Mouse (Mus musculus) C2C12 (cell line): ENCODE measurements around the gene Plppr4. TPM values are rescaled to one million over a fixed set of nuclear protein-coding genes. Genes with fewer than 3 reads are reported as not detected.

ENCODE experiments used
- H3K27me3 ChIP-seq: one replicate; pipeline ENCODE4 v1.6.1; 2011; ENCODE audit not compliant: control insufficient read depth, insufficient read depth, insufficient read length
- H3K36me3 ChIP-seq: one replicate; pipeline ENCODE4 v1.6.1; 2011; ENCODE audit not compliant: control insufficient read depth, insufficient read depth
- H3K4me3 ChIP-seq: one replicate; pipeline ENCODE4 v1.5.1; 2011; ENCODE audit warnings: mild to moderate bottlenecking, control low read depth; ENCODE audit not compliant: poor library complexity, insufficient read depth, severe bottlenecking
- H3K79me2 ChIP-seq: one replicate; pipeline ENCODE4 v1.6.1; 2011; ENCODE audit not compliant: control insufficient read depth, insufficient read depth
- H3K79me3 ChIP-seq: one replicate; pipeline ENCODE4 v1.6.1; 2011; ENCODE audit warnings: low read depth, control low read depth
- H3ac ChIP-seq: one replicate; pipeline ENCODE3; 2011; ENCODE audit warnings: low read depth; ENCODE audit not compliant: control insufficient read depth, insufficient read length
- CEBPB ChIP-seq: IDR thresholded peaks from one replicate; pipeline ENCODE4 v1.6.1; 2011; ENCODE audit warnings: low read depth, mild to moderate bottlenecking, control low read depth, moderate library complexity
- CTCF ChIP-seq: IDR thresholded peaks from one replicate; pipeline ENCODE4 v1.5.1; 2011; ENCODE audit not compliant: control insufficient read depth, insufficient read depth, insufficient read length
- FOSL1 ChIP-seq: IDR thresholded peaks from one replicate; pipeline ENCODE4 v1.8.0; 2011; ENCODE audit warnings: mild to moderate bottlenecking, low read length; ENCODE audit not compliant: poor library complexity, insufficient read depth, severe bottlenecking
- MAX ChIP-seq: IDR thresholded peaks from one replicate; pipeline ENCODE4 v1.6.1; 2011; ENCODE audit warnings: mild to moderate bottlenecking, control low read depth
- MYOD1 ChIP-seq: IDR thresholded peaks from one replicate; pipeline ENCODE4 v1.6.1; 2011; ENCODE audit warnings: low read depth; ENCODE audit not compliant: control insufficient read depth, insufficient read length
- MYOG ChIP-seq: IDR thresholded peaks from one replicate; pipeline ENCODE4 v1.6.1; 2011; ENCODE audit not compliant: control insufficient read depth, insufficient read length; ENCODE audit errors: extremely low read depth
- USF1 ChIP-seq: IDR thresholded peaks from one replicate; pipeline ENCODE4 v1.6.1; 2011; ENCODE audit warnings: low read depth, mild to moderate bottlenecking, control low read depth, moderate library complexity
- microRNA-seq: library from miRNA; unstranded; fragments of <30 nt; microRNA quantifications from one replicate; pipeline ENCODE4, GENCODE M21; 2019; ENCODE audit warnings: borderline microRNAs expressed
- polyA plus RNA-seq: library from polyadenylated mRNA; unstranded; fragments of >200 nt; fragmentation: generic; extraction: Trizol; gene quantifications from one replicate; pipeline ENCODE4 v1.2.1, GENCODE M21; 2012; ENCODE audit warnings: missing spikeins

Gene Plppr4
- polyA plus RNA-seq, 1 experiment = not detected

DNA sequence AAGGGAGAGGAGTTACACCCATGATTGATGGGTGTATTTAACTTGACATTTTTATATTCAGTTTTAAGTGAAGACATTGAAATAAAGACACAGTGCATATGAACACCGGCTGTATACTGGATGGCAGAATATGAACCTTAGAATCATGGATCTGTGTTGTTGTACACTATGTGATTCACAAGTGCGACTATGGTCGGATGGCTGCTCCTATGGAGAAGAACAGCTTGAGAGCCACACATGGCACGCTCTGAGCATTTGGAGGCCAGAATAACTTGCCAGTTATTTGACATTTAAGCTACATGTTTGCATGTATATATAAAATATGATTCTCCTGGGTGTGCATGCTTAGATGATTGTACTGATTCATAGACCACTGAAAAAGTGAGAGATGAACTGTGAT lies 53.1 kb downstream of the Plppr4 start:
- Histone ChIP-seq H3K79me3 (no peaks in the 10 kb centered on the region), H3K36me3 (no peaks in the 10 kb centered on the region), H3K79me2 (no peaks in the 10 kb centered on the region), H3K27me3 (no peaks in the 10 kb centered on the region), H3ac (no peak overlapping the region), H3K4me3 (no peak overlapping the region)
- TF ChIP-seq MAX (no peak), USF1 (no peak), CEBPB (no peak), FOSL1 (no peak), MYOG (no peak), CTCF (no peak), MYOD1 (no peak)

DNA sequence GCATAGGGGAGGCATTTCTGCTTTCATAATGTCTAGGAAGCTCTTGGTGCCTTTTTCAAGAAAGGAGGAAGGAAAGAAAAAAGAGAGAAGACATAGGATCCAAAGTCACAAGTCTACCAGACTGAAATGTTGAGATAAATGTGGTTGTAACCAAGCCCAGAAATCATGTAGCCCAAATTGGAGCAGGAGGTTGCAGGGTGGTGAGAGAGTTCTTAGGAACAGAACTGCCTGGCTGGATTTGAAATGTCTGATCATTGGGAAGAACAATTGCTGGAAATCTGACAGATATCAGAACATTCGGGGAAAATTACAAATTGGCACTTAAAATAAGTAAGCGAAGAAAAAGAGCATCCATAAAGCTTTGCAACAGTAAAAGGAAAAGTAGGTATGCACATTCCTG lies 56.6 kb downstream of the Plppr4 start:
- H3K79me3 ChIP-seq = no peaks in the 10 kb centered on the region
- no peak overlapping the region for H3K4me3 ChIP-seq
- no peaks in the 10 kb centered on the region for H3K36me3 ChIP-seq
- no peak overlapping the region for H3ac ChIP-seq
- TF ChIP-seq MAX (no peak), MYOD1 (no peak), CEBPB (no peak), MYOG (no peak), FOSL1 (no peak), CTCF (no peak), USF1 (no peak)
- H3K27me3 ChIP-seq = no peaks in the 10 kb centered on the region
- H3K79me2 ChIP-seq = no peaks in the 10 kb centered on the region

DNA sequence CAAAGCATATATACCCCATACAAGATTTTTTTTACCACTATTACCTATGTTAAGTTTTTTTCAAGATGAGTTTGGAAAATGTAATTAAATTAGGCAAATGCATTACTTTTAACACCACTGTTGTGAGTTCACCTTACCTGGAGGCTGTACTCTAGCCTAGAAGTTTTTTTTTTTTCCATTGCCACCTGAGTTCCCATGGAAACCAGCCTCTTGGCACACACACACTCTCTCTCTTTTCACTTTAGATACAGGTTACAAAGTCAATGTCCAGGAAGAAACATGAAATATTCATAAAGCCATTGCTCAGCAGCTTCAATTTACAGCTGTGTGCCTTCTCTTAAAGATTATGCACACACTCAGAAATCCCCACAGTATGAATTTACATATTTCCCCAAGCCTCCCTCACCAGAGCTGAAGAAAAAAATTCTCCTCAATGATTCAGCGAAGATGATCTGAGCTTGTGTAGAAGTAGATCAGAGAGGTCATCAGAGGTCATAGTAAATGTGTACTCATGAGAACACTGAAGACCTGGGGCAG lies 59.9 kb downstream of the Plppr4 start:
- Histone ChIP-seq H3K36me3 (no peaks in the 10 kb centered on the region), H3K79me3 (no peaks in the 10 kb centered on the region), H3ac (no peak overlapping the region), H3K79me2 (no peaks in the 10 kb centered on the region), H3K27me3 (no peaks in the 10 kb centered on the region), H3K4me3 (no peak overlapping the region)
- TF ChIP-seq USF1 = no peak

GRCm38 (mm10) chr3:117297735-117298134 lies 62.9 kb downstream of the Plppr4 start:
- Histone ChIP-seq H3K27me3 (no peaks in the 10 kb centered on the region), H3K79me3 (no peaks in the 10 kb centered on the region), H3K4me3 (no peak overlapping the region), H3K79me2 (no peaks in the 10 kb centered on the region), H3ac (no peak overlapping the region), H3K36me3 (no peaks in the 10 kb centered on the region)
- TF ChIP-seq FOSL1 (no peak), CTCF (no peak), CEBPB (no peak), MAX (no peak), MYOG (no peak), USF1 (no peak), MYOD1 (no peak)

- no peak overlapping the region for H3ac ChIP-seq
These were observed 66.3 kb downstream of the Plppr4 start for GRCm38 (mm10) chr3:117294308-117294925.

More at GRCm38 (mm10) chr3:117294308-117294925, 66.3 kb downstream of the Plppr4 start:
- no peaks in the 10 kb centered on the region for H3K79me3 ChIP-seq
- no peaks in the 10 kb centered on the region for H3K27me3 ChIP-seq
- H3K36me3 ChIP-seq = no peaks in the 10 kb centered on the region
- no peaks in the 10 kb centered on the region for H3K79me2 ChIP-seq
- H3K4me3 ChIP-seq = no peak overlapping the region
- no peak for TF ChIP-seq CTCF
- TF ChIP-seq MYOG = no peak
- TF ChIP-seq FOSL1 = no peak
- TF ChIP-seq MAX = no peak
- TF ChIP-seq MYOD1 = no peak
- TF ChIP-seq CEBPB = no peak
- TF ChIP-seq USF1 = no peak

Small RNA genes within 50 kb of the gene (microRNA-seq; reads per million reads assigned to microRNA genes)
- not detected for gene Gm22408

Other genes with a start within 250 kb of the Plppr4 start
- not detected for gene Plppr5, start 214.0 kb upstream of the Plppr4 start, polyA plus RNA-seq